Mouse (Mus musculus): Measurements from ENCODE around the gene Dnajc25. TPM values are rescaled to one million over a fixed set of nuclear protein-coding genes. Genes with fewer than 3 reads are reported as not detected.

Gene Dnajc25
- polyA plus RNA-seq, 1 experiment from 2014 or later = 6.5 TPM

GRCm38 (mm10) chr4:59040397-59041287 is 45.8 kb downstream of the Dnajc25 start:
- no peak for ATAC-seq (ENCODE audit: low FRiP score, low read depth)
- no peak overlapping the region for H3K9ac ChIP-seq (replicated peaks)
- H3K27ac ChIP-seq (replicated peaks) = no peak overlapping the region
- H3K4me1 ChIP-seq = peaks cover 7% of the 10 kb centered on the region
- no peaks in the 10 kb centered on the region for H3K9me3 ChIP-seq
- no peak overlapping the region for H3K4me3 ChIP-seq
- peaks cover 3% of the 10 kb centered on the region; the same call in 1 of the 2 replicates for H3K36me3 ChIP-seq
- WGBS = 93% methylated on average over 11 of the region's 11 CpGs
- H3K4me2 ChIP-seq (replicated peaks) = no peak overlapping the region
- H3K27me3 ChIP-seq = no peaks in the 10 kb centered on the region

GRCm38 (mm10) chr4:59043074-59043473 is 48.2 kb downstream of the Dnajc25 start:
- WGBS = 91% methylated on average over 5 of the region's 5 CpGs
- Histone ChIP-seq H3K36me3 (peaks cover 3% of the 10 kb centered on the region; the same call in 1 of the 2 replicates), H3K4me3 (no peak overlapping the region), H3K9me3 (no peaks in the 10 kb centered on the region), H3K4me2 (replicated peaks) (no peak overlapping the region), H3K27ac (replicated peaks) (no peak overlapping the region), H3K27me3 (no peaks in the 10 kb centered on the region), H3K9ac (replicated peaks) (no peak overlapping the region), H3K4me1 (no peaks in the 10 kb centered on the region)
- no peak for ATAC-seq (ENCODE audit: low FRiP score, low read depth)

- no peak overlapping the region for H3K4me2 ChIP-seq (replicated peaks)
- H3K4me3 ChIP-seq = no peak overlapping the region
- no peaks in the 10 kb centered on the region for H3K9me3 ChIP-seq
- no peak overlapping the region for H3K9ac ChIP-seq (replicated peaks)
- H3K4me1 ChIP-seq = no peaks in the 10 kb centered on the region
- no peaks in the 10 kb centered on the region for H3K27me3 ChIP-seq
- peaks cover 3% of the 10 kb centered on the region; the same call in 1 of the 2 replicates for H3K36me3 ChIP-seq
- WGBS = 90% methylated on average over 6 of the region's 6 CpGs
- H3K27ac ChIP-seq (replicated peaks) = no peak overlapping the region
- ATAC-seq (ENCODE audit: low FRiP score, low read depth) = no peak
Observed at GRCm38 (mm10) chr4:59043891-59044290, 49.0 kb downstream of the Dnajc25 start.

- ATAC-seq (ENCODE audit: low FRiP score, low read depth) = no peak
- no peaks in the 10 kb centered on the region for H3K9me3 ChIP-seq
- H3K9ac ChIP-seq (replicated peaks) = no peak overlapping the region
- no peaks in the 10 kb centered on the region for H3K27me3 ChIP-seq
- no peak overlapping the region for H3K4me3 ChIP-seq
- 18% methylated on average over 3 of the region's 3 CpGs for WGBS
- H3K27ac ChIP-seq (replicated peaks) = no peak overlapping the region
- no peak overlapping the region for H3K4me2 ChIP-seq (replicated peaks)
- H3K36me3 ChIP-seq = no peaks in the 10 kb centered on the region
- H3K4me1 ChIP-seq = no peaks in the 10 kb centered on the region
Observed at GRCm38 (mm10) chr4:59047222-59047621, 52.4 kb downstream of the Dnajc25 start.

GRCm38 (mm10) chr4:59051081-59051480 is 56.2 kb downstream of the Dnajc25 start:
- Histone ChIP-seq H3K27ac (replicated peaks) (no peak overlapping the region), H3K4me3 (no peak overlapping the region), H3K9me3 (no peaks in the 10 kb centered on the region), H3K27me3 (no peaks in the 10 kb centered on the region), H3K36me3 (no peaks in the 10 kb centered on the region), H3K4me2 (replicated peaks) (no peak overlapping the region), H3K9ac (replicated peaks) (no peak overlapping the region), H3K4me1 (no peaks in the 10 kb centered on the region)
- no peak for ATAC-seq (ENCODE audit: low FRiP score, low read depth)
- 97% methylated on average over 1 of the region's 1 CpGs for WGBS

- H3K4me1 ChIP-seq = no peaks in the 10 kb centered on the region
- H3K4me3 ChIP-seq = no peak overlapping the region
- H3K9ac ChIP-seq (replicated peaks) = no peak overlapping the region
- no peaks in the 10 kb centered on the region for H3K36me3 ChIP-seq
- no peaks in the 10 kb centered on the region for H3K27me3 ChIP-seq
- H3K4me2 ChIP-seq (replicated peaks) = no peak overlapping the region
- no peaks in the 10 kb centered on the region for H3K9me3 ChIP-seq
- ATAC-seq (ENCODE audit: low FRiP score, low read depth) = no peak
- 90% methylated on average over 3 of the region's 3 CpGs for WGBS
- H3K27ac ChIP-seq (replicated peaks) = no peak overlapping the region
Observed at GRCm38 (mm10) chr4:59057929-59058328, 63.1 kb downstream of the Dnajc25 start.

- no peak overlapping the region for H3K9ac ChIP-seq (replicated peaks)
- no peaks in the 10 kb centered on the region for H3K27me3 ChIP-seq
- no peak for ATAC-seq (ENCODE audit: low FRiP score, low read depth)
- no peak overlapping the region for H3K27ac ChIP-seq (replicated peaks)
- H3K4me3 ChIP-seq = no peak overlapping the region
- H3K9me3 ChIP-seq = no peaks in the 10 kb centered on the region
- no peaks in the 10 kb centered on the region for H3K4me1 ChIP-seq
- no peaks in the 10 kb centered on the region for H3K36me3 ChIP-seq
- 75% methylated on average over 12 of the region's 12 CpGs for WGBS
- no peak overlapping the region for H3K4me2 ChIP-seq (replicated peaks)
Observed at GRCm38 (mm10) chr4:59062526-59062925, 67.7 kb downstream of the Dnajc25 start.

GRCm38 (mm10) chr4:59069276-59069675 is 74.4 kb downstream of the Dnajc25 start:
- Histone ChIP-seq H3K4me1 (no peaks in the 10 kb centered on the region), H3K36me3 (no peaks in the 10 kb centered on the region), H3K9ac (replicated peaks) (no peak overlapping the region), H3K27me3 (no peaks in the 10 kb centered on the region), H3K27ac (replicated peaks) (no peak overlapping the region), H3K4me3 (no peak overlapping the region), H3K9me3 (no peaks in the 10 kb centered on the region), H3K4me2 (replicated peaks) (no peak overlapping the region)
- 36% methylated on average over 3 of the region's 3 CpGs for WGBS
- no peak for ATAC-seq (ENCODE audit: low FRiP score, low read depth)

Other genes with a start within 250 kb of the Dnajc25 start
- 0.06 TPM in 1 of 2 replicates, not detected in the other for gene Olfr267, start 207.3 kb upstream of the Dnajc25 start, polyA plus RNA-seq (2016; fragmentation: Nextera tagmentation; extraction: Ambion mirVana)
- gene Ecpas, start 82.3 kb upstream of the Dnajc25 start, polyA plus RNA-seq (2016; fragmentation: Nextera tagmentation; extraction: Ambion mirVana) = 36.6 and 39.9 TPM in 2 replicates
- gene Zkscan16, start 51.4 kb upstream of the Dnajc25 start, polyA plus RNA-seq (2016; fragmentation: Nextera tagmentation; extraction: Ambion mirVana) = 1.1 TPM in 2 replicates
- 11.4 and 12.0 TPM in 2 replicates for gene Ptgr1, start 7.9 kb upstream of the Dnajc25 start, polyA plus RNA-seq (2016; fragmentation: Nextera tagmentation; extraction: Ambion mirVana)
- gene Gm20503, start 8.1 kb downstream of the Dnajc25 start, polyA plus RNA-seq (2016; fragmentation: Nextera tagmentation; extraction: Ambion mirVana) = 8.4 and 10.3 TPM in 2 replicates
- gene Gng10, start 40.0 kb downstream of the Dnajc25 start, polyA plus RNA-seq (2016; fragmentation: Nextera tagmentation; extraction: Ambion mirVana) = 75.8 and 88.8 TPM in 2 replicates
- not detected in 2 replicates for gene AI481877, start 143.9 kb downstream of the Dnajc25 start, polyA plus RNA-seq (2016; fragmentation: Nextera tagmentation; extraction: Ambion mirVana)
- 15.0 and 19.3 TPM in 2 replicates for gene Ugcg, start 194.2 kb downstream of the Dnajc25 start, polyA plus RNA-seq (2016; fragmentation: Nextera tagmentation; extraction: Ambion mirVana)